Mouse (Mus musculus) spleen, adult 2 months (tissue): Measurements from ENCODE around the gene Ccdc13. TPM values are rescaled to one million over a fixed set of nuclear protein-coding genes. Genes with fewer than 3 reads are reported as not detected.

ENCODE experiments used
- DNase-seq, 2 experiments: peaks; one replicate each; pipeline versions ENCODE4 v3.0.0 to v3.0.0-alpha.2; 2012 to 2021; ENCODE audit warnings: low spot score in 2 of 2, low read depth in 1 of 2
- H3K27ac ChIP-seq: fragments of 200-500 bp; 2 replicates; pipeline ENCODE4 v1.5.1; 2012; ENCODE audit warnings: low read length, inconsistent platforms; ENCODE audit not compliant: insufficient read depth
- H3K27me3 ChIP-seq: fragments of 200-500 bp; 2 replicates; pipeline ENCODE4 v1.6.1; 2012; ENCODE audit warnings: mild to moderate bottlenecking, moderate library complexity, low read length, inconsistent platforms; ENCODE audit not compliant: control insufficient read depth, insufficient read depth
- H3K36me3 ChIP-seq: fragments of 200-500 bp; 2 replicates; pipeline ENCODE4 v1.6.1; 2012; ENCODE audit warnings: mild to moderate bottlenecking, low read length, inconsistent platforms; ENCODE audit not compliant: control insufficient read depth, insufficient read depth
- H3K4me1 ChIP-seq: fragments of 200-500 bp; 2 replicates; pipeline ENCODE4 v1.6.1; 2011; ENCODE audit warnings: inconsistent platforms; ENCODE audit not compliant: control insufficient read depth, insufficient read depth, insufficient read length
- H3K4me3 ChIP-seq: fragments of 200-500 bp; 2 replicates; pipeline ENCODE4 v1.5.1; 2011; ENCODE audit warnings: mild to moderate bottlenecking, inconsistent platforms; ENCODE audit not compliant: insufficient read depth, insufficient read length; ENCODE audit errors: extremely low read depth
- CTCF ChIP-seq: fragments of 200-500 bp; IDR thresholded peaks from 2 replicates; pipeline ENCODE4 v1.5.1; 2011; ENCODE audit warnings: mild to moderate bottlenecking, inconsistent platforms; ENCODE audit not compliant: insufficient read depth, insufficient read length, insufficient replicate concordance; ENCODE audit errors: extremely low read depth
- POLR2A ChIP-seq: fragments of 200-500 bp; IDR thresholded peaks from 2 replicates; pipeline ENCODE4 v1.6.1; 2011; ENCODE audit warnings: low read depth, low read length, inconsistent platforms
- WGBS: fragments of 180-500 bp; shearing (Covaris S2); methylation state at CpG from one replicate; pipeline ENCODE4 v1.1.7; 2018; 5-methylcytosine and 5-hydroxymethylcytosine counted together
- polyA plus RNA-seq: library from polyadenylated mRNA; depleted of rRNA; stranded (reverse); fragments of >200 nt; gene quantifications from 2 replicates; pipeline ENCODE4 v1.2.3, GENCODE M21; 2012; rRNA removed

Gene Ccdc13
- polyA plus RNA-seq: not detected in 2 replicates

DNA sequence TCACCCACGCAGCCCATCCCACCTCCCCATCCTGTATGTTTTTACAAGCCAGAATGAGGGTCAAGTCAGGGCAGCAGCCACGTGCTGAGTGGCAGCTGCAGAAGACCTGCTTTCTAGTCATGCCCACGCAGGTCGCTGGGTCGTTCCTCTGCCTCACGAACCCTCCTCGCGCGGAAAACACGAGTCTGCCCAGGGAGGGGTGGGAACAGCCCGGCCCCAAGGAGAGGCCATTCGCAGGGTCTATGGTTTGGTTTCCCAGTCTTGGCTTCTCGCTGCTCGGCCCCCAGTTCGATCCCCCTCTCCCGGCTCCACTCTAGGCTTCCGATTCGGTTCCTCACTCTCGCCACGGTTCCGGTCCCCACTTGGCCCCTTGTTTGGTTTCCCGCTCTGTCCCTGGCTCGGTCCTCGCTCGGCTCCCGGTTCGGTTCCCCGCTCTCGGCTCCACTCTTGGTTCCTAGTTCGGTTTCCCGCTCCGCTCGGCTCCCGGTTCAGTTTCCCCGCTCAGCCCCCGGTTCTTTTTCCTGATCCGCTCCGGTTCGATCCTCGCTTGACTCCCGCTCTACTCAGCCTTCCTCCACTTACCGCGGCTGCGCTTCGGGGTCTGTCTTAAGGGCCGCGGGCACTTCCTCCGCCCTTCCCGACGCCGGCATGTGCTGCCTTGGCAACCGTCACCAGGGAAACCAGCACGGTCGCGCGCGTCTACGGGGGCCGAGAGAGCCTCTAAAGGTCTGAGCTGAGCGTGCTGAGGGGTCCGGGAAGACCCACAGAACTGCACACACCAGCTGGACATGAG is at the start of gene Ccdc13:
TSS of gene Ccdc13 (minus strand) at position 633 of the 793 bp plus-strand sequence.
- peak in 1 of 2 experiments; percentile 65 for DNase-seq
- WGBS: 9% methylated on average over 61 of the region's 61 CpGs
- no peaks in the 10 kb centered on the region for H3K36me3 ChIP-seq
- H3K4me1 ChIP-seq: no peaks in the 10 kb centered on the region
- TF ChIP-seq POLR2A (no peak), CTCF (no peak)
- no peaks in the 10 kb centered on the region for H3K27me3 ChIP-seq
- no peak within 1 kb of the TSS for H3K27ac ChIP-seq
- peak within 1 kb of the TSS; percentile 45; the same call in 1 of the 2 replicates for H3K4me3 ChIP-seq

DNA sequence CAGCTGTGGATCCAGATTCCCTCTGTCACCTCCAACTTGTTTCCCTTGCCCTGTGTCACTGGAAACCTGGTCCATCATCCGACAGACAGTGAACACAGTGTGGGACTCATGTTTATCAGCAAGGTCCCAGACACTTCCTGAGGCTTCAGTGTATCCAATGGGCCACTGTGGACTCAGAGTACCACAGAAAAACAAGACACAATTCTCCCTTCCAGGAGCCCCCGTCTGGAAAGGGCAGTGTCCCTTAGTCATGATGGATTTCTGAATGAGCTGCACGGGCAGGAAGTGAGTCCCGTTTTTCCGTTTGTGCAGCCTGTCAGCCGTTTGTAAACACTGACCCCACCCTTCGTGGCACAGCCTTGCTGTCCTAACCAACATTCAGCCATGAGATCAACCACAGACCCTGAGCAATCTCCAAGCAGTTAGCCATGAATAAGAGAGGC is 42.8 kb upstream of the Ccdc13 start:
- Histone ChIP-seq H3K4me3 (no peak overlapping the region), H3K4me1 (peaks cover 4% of the 10 kb centered on the region; the same call in 1 of the 2 replicates), H3K27ac (no peak overlapping the region), H3K36me3 (no peaks in the 10 kb centered on the region), H3K27me3 (no peaks in the 10 kb centered on the region)
- TF ChIP-seq POLR2A (no peak), CTCF (no peak)
- 33% methylated on average over 7 of the region's 7 CpGs for WGBS
- no peak for DNase-seq

DNA sequence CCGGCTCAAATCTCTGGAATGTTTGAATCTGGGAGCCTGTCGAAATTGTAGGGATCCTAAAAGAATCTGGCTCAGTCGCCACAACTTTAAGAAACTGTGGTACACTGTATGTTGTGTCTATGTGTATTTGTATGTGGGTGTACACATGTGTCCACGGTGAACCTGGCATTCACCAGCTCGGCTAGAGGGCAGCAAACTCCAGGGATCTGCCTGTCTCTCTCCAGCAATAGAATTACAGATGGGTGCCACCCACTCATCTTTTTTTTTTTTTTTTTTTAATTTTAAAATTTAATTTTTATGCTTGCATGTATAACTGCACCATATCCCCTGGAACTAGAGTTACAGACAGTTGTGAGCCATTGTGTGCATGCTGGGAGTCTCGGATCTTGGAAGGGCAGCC is 42.0 kb upstream of the Ccdc13 start:
- no peaks in the 10 kb centered on the region for H3K36me3 ChIP-seq
- H3K4me1 ChIP-seq: peaks cover 4% of the 10 kb centered on the region; the same call in 1 of the 2 replicates
- H3K27ac ChIP-seq: no peak overlapping the region
- H3K4me3 ChIP-seq: no peak overlapping the region
- 53% methylated on average over 6 of the region's 6 CpGs for WGBS
- H3K27me3 ChIP-seq: no peaks in the 10 kb centered on the region
- TF ChIP-seq POLR2A (no peak), CTCF (peak; percentile 18; the same call in 1 of the 2 replicates)
- peak in 1 of 2 experiments; percentile 47 for DNase-seq

DNA sequence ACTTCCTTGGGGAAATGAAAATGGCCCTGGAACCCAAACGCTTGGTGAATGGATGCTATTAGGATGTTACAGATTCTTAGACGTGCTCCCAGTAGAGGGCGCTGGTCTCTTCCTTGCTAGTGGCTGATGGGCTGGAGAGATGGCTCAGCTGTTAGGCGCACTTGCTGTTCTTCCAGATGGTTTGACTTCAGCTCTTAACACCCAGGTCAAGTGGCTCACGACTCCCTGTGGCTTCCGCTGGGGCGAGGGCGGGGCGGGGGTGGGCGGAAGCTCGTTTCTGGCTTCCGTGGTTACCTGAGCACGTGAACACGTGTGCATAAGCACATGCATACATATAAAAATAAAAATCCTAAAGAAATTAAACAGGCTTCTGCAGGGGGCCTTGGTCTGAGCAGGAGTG is 41.6 kb upstream of the Ccdc13 start:
- Histone ChIP-seq H3K27ac (no peak overlapping the region), H3K36me3 (no peaks in the 10 kb centered on the region), H3K27me3 (no peaks in the 10 kb centered on the region), H3K4me1 (peaks cover 4% of the 10 kb centered on the region; the same call in 1 of the 2 replicates), H3K4me3 (no peak overlapping the region)
- peak in 1 of 2 experiments; percentile 75 for DNase-seq
- 3% methylated on average over 14 of the region's 14 CpGs for WGBS
- TF ChIP-seq POLR2A: no peak
- TF ChIP-seq CTCF: peak; percentile 34; the same call in 1 of the 2 replicates

DNA sequence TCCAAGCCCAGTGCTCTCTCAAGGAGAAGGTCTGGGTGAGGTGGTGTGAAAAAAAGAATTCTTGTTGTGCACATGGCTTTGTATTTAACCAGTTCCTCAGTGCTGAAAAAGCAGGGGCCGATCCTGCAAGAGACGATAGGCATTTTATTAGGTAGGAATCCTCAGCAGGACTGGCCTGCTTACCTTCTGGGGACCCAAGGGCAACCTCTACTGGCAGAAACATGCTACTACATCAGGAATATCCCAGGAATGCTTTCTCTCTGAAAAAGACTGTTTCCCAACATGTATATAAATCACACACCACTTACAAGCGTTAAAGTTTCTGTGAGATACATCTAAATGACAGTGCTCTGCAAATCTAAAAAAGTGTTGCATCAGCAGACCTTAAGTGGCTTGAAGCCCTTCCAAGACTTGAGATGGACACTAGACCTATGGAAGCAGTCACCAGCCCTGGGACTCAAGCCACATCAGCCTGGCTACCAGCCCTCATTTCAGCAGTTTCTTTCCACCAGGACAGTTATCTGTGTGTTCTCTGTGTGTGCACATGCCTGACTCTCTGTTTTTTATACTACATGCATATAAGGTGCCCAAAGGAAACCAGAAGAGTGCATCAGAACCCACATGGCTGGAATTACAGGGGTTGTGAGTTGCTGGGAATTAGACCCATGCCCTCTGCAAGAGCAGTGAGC is 37.9 kb upstream of the Ccdc13 start:
- Histone ChIP-seq H3K36me3 (no peaks in the 10 kb centered on the region), H3K27me3 (no peaks in the 10 kb centered on the region), H3K27ac (no peak overlapping the region), H3K4me1 (peaks cover 4% of the 10 kb centered on the region; the same call in 1 of the 2 replicates), H3K4me3 (no peak overlapping the region)
- peak in 1 of 2 experiments; percentile 34 for DNase-seq
- WGBS: 31% methylated on average over 3 of the region's 3 CpGs
- no peak for TF ChIP-seq CTCF
- no peak for TF ChIP-seq POLR2A

DNA sequence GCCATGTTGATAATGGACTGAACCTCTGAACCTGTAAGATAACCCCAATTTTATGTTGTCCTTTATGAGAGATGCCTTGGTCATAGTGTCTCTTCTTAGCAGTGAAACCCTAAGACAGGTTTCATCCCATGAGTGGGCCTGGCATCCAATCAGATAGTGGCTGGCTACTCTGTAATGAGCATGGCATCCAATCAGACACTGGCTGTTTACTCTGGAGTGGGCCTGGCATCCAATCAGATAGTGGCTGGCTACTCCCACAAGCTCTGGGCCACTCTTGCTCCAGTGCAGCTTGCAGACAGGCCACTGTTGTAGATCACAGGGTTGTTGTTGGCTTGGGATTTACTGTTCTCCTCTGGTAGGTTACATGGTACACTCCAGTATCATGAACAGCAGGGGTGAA is 34.3 kb upstream of the Ccdc13 start:
- no peak overlapping the region for H3K4me3 ChIP-seq
- H3K27ac ChIP-seq: no peak overlapping the region
- H3K4me1 ChIP-seq: no peaks in the 10 kb centered on the region
- TF ChIP-seq CTCF (no peak), POLR2A (no peak)
- H3K27me3 ChIP-seq: no peaks in the 10 kb centered on the region
- DNase-seq: no peak
- no peaks in the 10 kb centered on the region for H3K36me3 ChIP-seq
